Mouse (Mus musculus) lung, postnatal 0 days (tissue): ENCODE data around the gene Cers1.

Source experiments
- CTCF ChIP-seq: IDR thresholded peaks from 2 replicates; pipeline ENCODE4 v1.5.1; 2016; ENCODE audit warnings: antibody characterized with exemption, mild to moderate bottlenecking
- EP300 ChIP-seq: IDR thresholded peaks from 2 replicates; pipeline ENCODE4 v1.6.1; 2016; ENCODE audit warnings: antibody characterized with exemption, mild to moderate bottlenecking, control low read depth

- TF ChIP-seq EP300 (no peak), CTCF (no peak)
Observed at GRCm38 (mm10) chr8:70332878-70333202, 17.3 kb downstream of the Cers1 start.
